In the genomic region with DNA sequence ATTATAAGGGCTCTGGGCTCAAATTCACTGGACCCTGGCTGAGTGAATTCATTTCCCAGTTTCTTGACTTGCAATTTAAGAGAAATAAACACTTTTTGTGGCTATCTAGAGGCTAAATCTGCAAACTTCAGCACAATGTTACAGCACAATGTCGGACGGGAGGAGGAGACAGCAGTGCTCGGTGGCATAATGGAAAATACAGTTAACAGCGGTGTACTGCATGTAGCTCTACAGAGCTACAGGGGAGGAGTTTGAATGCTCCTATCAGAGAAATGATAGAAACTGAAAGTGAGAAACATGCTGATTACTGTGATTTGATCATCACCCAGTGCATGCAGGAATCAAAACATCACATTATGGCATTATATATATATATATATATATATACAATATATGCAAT, we compare ENCODE assay signal across 19 mouse cellular contexts.
"Had no signal": no experiment of that assay in that cellular context is flagged by ENCODE, and none has a peak within 500 bp of the region (broad histone marks: within the 10 kb centered on the region; RNA-seq: fewer than 3 reads in every experiment).

No protein-coding gene starts in this region.

- H3K27ac ChIP-seq: limb, embryonic 10.5 days; limb, embryonic 13.5 days; liver, embryonic 12.5 days; liver, embryonic 15.5 days; lung, embryonic 15.5 days; midbrain, embryonic 12.5 days; midbrain, embryonic 15.5 days had no signal

- DNase-seq: kidney, adult 9 months; kidney, postnatal 14 days; kidney, postnatal 4 days; liver; lung, adult 18-20 months; lung, postnatal 10 days; lung, postnatal 36 days; right cerebral cortex, adult 18-20 months; right cerebral cortex, postnatal 14 days; spleen, adult 18-20 months; thymus, adult 18-20 months; thymus, postnatal 36 days had no signal

- H3K4me1 ChIP-seq: liver, embryonic 12.5 days; liver, embryonic 15.5 days; lung, embryonic 15.5 days; midbrain, embryonic 12.5 days; midbrain, embryonic 15.5 days had no signal

- H3K4me3 ChIP-seq: limb, embryonic 10.5 days; limb, embryonic 13.5 days; liver, embryonic 12.5 days; liver, embryonic 15.5 days; lung, embryonic 15.5 days; midbrain, embryonic 12.5 days; midbrain, embryonic 15.5 days had no signal

- H3K27me3 ChIP-seq: limb, embryonic 13.5 days; liver, embryonic 12.5 days; liver, embryonic 15.5 days; lung, embryonic 15.5 days; midbrain, embryonic 12.5 days; midbrain, embryonic 15.5 days had no signal

- ATAC-seq: liver, embryonic 12.5 days; midbrain, embryonic 15.5 days had no signal
